Mouse (Mus musculus): ENCODE results near the gene Dact3. TPM values are rescaled to one million over a fixed set of nuclear protein-coding genes. Genes with fewer than 3 reads are reported as not detected.
A peak's percentile ranks its signal among the peaks of the same experiment; 100 is the strongest.

Dact3 gene
- total RNA-seq, 2 experiments from 2014 or later = 45.2 to 48.6 TPM

DNA sequence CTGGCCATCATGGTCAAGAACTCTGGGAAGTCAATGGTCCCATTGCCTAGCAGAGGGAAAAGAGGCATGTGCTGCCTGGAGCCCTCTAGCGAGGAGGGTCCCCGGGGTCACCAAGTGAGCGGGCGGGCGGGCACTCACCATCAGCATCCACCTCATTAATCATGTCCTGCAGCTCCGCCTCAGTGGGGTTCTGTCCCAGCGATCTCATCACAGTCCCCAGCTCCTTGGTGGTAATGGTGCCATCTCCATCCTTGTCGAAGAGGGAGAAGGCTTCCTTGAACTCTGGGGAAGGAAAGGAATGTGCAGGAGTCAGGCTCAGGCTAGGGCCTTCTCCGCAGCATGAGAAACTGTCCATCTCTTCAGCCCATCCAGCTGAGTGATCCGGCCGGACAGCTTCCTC lies 42.3 kb downstream of the Dact3 start:
- no peak for DNase-seq

DNA sequence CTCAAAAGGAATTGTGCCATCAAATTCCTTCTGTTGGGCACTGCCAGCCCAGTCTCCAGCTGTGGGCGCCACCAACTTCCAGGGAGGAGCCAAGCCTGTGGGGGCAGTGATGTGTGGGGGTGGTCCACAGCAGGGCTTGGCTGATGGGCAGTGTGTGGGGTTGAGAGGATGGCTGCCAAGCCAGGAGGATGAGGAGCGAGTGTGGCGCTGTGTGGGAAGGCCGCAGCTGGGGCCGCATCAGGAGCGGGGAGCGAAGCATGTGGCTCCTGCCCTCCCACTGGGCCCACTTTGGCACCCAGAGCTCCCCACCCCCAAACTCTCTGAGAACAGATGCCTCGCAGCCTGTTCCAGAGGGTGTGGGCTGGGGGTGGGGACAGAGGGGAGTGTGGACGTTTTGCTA lies 42.9 kb downstream of the Dact3 start:
- DNase-seq = no peak

DNA sequence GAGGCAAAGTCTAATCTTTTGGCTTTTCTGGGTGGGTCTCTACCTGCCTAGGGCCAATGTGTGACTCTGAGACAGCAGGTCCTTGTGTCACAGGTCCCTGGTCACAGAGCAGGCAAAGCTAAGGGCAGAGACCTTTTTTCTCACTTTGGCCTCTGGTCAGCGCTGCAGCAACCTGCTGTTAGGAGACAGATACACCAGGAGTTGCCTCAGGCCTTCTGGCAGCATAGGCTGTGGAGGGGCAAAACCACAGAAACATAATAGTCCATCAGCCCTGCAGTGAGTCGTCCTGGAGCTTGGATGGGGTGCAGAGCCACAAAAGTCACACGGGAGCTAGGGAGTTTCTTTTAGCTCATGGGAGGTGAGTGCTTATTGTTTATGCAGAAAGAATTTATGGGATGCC lies 43.6 kb downstream of the Dact3 start:
- DNase-seq = no peak

DNA sequence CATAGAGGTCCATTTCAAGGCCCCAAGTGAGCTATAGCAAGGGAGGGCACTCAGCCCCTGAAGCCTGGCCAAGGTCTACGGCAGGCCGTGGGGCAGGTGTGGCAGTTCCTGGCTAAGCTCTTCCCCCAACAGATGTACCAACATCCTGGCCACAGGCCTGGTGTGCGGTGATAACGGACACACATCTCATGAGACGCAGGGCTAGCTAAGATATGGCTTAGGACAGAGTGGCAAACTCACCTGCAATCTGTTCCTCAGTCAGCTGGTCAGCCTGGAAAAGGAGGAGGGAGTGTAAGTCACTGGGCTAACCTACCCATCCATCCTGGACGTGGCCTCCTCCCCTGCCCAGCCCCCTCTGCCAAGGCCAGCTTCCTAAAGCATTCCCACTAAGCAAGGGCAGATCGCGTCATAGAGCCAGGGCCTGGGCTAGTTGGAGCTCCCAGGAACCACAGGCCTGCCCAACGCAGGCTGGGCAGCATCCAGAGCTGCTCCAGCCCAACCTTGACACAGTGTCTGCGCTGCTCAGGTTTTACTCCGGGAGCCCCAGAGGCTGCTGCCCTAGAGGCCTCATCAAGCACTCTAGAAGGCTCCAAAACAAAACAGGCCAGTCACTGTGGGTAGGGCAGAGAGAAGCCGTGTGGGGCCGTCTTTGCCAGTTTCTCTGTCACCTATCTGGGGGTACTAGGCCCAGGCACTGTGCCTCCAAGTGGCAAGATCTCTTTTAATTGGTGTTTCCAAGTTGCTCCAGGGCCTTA lies 44.5 kb downstream of the Dact3 start:
- no peak for DNase-seq

DNA sequence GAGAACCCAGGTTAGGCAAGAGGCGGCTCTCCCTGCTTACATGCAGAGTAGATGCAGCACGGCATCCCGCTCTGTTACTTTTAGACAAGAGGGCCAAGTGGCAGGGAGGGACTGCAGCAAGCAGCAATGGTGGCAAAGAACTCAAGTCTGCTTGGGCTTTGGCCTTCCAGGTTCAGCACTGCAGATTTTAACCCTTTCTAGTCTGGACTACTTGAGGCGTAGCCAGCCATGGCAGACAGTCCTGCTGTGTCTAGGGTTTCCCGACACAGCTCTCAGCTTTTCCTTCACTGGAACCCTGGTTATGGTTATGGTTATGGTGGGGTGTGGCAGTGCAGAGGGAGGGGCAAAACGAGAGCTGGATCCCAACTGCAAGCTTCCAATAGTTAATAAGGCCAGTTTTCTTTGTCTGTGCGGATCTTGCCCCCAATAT lies 45.0 kb downstream of the Dact3 start:
- DNase-seq = no peak

DNA sequence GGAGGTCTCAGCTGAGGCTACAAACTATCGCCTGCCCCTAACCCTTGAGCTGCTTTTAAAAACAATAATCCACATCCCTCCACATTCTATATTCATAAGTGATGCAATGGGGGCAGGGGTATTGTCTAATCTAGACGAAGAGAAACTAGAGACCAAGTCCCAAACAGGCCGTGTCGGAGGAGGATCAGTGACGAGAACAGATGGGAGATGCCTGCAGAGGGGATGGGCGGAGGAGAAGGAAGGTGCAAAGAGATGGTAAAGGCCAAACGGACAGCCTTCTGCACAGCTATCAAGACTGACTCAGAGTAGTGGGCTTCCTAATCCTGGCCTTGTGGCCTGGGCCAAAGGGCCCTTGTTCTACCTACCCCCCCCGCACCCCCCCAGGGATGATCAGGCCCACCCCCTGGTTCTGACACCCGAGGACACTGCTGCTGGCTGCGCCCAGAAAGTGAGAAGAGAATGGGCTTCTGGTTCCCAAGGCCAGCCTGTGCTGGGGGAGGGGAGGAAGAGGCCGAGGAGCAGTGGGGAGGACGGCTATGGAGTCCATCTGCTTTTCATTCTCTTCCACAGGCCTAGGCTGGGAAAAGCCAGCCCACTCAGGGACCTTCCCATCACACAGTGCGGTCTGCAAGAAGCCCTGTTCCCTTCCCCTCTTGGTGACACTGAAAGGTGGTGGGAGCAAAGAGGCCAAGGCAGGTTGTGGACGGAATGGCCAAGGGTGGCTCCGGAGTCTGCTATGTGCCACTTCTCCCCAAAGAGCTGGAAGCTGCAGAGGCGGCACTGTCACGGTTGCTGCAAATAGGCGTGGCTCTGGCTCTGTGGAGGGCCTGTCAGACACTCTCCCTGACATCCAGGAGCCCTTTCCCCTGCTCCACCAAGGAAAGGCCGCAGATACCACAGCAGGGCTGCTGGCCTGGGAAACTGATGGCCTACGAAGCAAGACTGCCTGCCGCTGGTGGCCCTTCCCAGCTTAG lies 46.0 kb downstream of the Dact3 start:
- no peak for DNase-seq

DNA sequence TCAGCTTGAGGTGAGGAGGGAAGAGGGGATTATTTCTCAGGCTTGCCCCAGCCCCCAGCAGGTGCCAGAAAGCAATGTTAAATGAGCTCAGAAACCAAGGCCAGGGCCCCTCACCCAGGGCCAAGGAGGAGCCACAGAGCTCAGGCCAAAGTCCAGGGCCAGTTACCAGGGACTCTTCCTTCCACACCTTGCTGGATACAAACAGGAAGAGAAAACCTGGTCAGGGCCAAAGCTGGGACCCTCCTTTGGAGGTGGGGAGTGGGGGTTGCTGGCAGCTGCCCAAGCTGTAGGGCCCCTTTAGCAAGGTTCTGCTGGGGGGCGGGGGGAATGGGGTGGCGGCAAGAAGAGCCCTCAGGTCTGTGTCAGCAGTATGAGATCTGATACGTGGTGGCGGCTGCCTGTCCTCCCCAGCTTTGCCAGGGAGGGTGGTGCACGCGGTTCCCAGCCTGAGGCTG lies 46.8 kb downstream of the Dact3 start:
- DNase-seq = no peak

DNA sequence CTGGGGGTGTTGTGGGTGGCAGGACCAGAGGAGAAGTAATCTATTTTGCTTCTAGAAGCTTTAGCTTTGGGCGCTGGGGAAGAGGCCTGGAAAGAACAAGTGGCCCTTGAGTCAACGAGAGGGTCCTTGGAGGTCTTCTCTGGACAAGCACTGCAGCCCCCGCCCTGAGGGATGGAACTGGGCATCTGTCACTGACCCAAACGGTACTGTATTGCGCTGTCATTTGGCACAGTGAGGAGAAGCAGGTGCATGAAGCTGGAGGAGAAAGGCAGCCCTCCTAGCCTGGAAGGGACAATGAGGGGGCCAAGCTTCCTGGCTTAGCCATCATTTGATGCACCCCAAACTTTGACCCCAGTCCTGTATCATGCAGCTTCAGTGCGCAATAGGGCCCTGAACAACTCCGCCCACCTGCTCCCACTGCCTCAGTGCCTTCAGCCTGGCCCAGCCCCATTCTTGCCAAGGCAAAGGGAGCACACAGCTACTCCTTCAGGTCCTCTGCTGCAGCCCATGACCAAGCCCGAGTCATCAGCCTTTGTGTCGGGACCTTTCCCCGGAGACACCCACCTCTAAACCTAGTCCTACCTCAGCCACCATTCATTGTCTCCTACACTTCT lies 47.4 kb downstream of the Dact3 start:
- DNase-seq = no peak

DNA sequence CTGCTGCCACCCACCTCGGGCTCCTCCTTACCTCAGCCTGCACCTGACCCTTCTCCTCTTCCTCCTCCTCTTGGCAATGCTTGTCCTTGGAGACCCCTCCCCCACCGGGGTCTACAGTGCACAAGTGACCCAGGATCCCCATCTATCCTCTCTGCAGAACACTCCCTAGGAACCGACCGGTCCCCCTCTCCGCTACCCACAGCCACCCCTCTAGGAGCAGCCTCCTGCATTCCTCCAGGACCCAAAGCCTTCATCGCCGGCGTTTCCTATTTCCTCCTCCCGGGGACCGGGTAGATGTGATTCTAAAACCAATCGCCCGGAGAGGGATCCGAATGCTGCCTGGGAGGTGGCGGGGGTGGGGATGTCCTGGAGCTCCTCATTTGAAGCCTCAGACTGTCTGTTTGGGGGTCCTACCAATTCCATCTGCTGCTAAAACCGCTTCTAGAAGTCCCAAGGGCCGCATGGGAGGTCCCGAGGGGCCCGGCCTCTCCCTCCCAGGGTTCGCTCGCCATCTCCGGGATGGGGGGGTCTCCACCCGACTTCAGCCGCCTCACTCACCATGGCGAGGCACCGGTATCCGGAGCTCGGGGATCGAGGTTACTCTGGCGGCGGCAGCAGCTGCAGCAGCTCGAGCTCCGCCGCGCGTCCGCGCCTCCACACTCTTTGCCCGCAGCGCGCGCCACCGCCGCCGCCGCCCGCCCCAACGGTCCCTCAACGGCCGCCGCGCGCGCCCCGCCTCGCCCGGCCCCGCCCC lies 48.3 kb downstream of the Dact3 start:
- DNase-seq = no peak

DNA sequence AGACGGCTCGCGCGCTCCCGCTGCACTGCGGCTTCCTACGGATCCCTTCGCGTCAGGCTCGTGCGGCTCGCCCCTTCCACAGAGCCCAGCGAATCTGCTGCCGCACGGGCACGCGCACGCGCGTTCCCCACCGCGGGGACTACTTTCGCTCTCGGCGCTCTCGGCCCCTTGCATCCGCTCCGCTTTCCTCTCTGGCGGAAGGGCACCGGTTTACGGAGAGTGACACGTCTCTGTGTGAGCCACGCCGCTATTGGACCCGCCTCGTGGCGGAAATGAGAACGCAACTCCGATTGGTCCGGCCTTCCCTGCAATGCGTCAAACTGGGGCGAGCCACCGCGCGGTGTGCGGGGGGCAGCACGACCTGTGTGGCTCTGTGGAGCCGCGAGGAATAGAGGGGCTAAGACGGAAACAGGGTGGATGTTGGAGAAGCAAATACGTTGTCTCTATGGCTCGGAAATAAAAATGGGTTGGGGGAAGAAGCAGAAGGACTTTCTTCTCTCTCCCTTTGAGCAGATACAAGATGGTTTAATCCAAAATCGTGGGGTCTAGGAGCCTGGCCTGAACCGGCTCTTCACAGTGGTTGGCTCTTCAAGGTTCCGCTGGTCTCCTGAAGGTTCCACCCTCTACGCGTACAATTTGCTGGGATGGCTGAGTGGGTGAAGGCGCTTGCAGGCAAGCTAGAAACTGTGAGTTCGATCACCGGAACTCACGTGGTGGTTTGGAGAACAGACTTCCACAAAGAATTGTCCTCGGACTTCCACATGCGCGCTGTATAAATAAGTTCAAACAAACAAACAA lies 49.1 kb downstream of the Dact3 start, which contains the start of gene Calm3:
Calm3 (minus strand) TSS at position 78 of the 798 bp plus-strand sequence.
- DNase-seq = peak; percentile 99

DNA sequence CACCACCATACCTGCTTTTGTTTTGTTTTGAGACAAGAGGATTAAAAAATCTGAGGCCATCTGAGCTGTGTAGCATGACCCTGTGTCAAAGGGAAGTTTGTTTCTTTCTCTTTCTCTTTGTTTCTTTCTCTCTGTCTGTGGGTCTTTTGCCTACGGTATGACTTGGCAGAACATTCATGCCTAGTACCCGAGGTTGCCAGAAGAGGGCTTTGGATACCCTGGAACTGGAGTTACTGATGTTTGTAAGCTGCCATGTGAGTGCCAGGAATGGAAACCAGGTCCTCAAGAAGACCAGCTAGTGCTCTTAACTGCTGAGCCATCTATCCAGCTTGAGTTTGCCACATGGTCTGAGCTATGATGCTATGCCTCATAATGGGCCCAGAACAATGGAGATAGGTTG lies 53.2 kb downstream of the Dact3 start:
- DNase-seq = no peak

DNA sequence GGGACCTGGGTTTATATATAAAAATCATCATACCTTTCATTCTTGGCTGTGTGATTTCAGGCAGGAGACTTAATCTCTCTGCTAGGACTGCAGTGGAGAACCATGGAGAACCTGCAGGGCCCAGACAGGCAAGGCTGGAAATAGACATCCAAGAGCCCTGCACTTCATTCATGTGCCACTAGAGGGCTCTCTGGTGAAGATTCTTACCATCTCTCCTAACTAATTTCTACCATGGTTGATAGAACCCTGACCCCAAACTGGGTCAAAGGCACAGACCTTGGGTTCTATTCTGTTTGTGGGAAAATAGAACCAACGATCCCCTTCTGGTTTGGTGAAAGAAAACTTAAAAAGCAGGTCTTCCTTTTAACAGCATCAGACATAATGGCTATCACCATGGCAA lies 55.7 kb downstream of the Dact3 start:
- DNase-seq = peak; percentile 82

DNA sequence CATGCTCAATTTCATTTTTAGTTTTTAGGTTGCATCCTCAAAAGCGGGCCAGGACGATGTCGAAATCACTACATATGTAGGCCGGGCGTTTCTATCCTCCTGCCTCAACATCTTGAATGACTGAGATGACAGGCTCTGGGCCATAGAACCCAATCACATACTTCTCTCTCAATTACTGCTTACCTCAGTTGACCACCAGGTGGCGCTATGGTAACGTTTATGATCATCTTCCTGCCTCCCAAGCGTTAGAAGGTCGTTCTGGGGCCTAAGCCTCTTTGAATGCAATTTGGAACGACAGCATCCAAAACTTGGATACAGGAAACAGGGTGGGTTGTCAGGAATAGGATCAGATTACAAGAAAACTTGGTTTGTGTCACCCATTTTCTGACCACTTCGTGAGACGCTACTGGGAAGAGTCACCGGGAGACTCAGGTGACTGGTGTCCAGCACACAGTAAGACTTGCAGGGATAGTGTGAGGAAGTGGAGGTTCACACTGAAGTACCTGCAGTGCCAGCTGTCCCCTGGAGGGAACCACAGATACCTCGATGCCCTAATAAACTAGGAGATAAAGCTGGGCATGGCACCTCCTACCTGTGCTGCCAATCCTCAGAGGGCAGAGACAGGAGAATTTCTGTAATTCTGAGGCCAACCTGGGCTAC lies 57.0 kb downstream of the Dact3 start:
- DNase-seq = peak; percentile 91

DNA sequence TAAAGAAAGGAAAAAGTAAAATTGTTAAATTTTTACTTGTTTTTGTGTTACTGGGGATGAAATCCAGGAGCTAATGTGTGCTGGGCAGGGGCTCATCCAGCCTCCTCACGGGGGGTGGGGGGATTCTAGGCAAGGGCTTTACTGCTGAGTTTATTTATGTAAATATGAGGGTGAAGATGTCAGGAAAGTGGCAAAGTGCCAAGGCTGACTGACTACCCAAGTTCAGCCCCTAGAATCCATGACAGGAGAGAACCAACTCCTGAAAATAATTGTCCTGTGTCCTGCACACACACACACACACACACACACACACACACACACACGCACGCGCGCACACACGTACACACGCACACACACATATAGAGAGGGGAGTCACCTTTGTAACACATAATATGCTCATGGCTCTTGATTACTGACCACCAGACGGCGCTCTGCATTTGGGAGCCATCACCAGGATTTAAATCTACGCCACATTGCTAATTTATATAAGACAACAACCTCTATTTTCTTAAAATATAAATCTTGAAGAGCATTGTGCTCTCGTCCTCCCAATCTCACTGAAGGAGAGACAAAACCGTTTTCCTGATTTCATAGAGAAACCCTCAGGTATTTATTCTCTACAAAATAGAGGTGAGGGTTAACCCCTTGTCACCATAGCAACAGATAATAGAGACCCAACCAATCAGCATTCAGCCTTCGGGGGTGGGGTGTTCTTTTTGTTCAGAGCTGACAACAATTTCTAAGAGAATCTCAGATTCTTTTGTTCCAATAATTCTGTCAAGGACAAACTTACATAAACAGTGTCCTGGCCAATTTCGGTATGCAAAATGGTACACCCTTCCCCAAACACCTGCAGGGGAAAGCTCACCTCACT lies 57.8 kb downstream of the Dact3 start:
- DNase-seq = peak; percentile 70

Other genes starting within 250 kb of the Dact3 start
- under 1 TPM; 0.38 to 0.64 TPM for gene Ceacam15, start 199.6 kb upstream of the Dact3 start, total RNA-seq (2021)
- gene Ceacam9, start 153.4 kb upstream of the Dact3 start, total RNA-seq (2021) = not detected
- 100 to 1,000 TPM; 127 to 129 TPM for gene Ap2s1, start 136.9 kb upstream of the Dact3 start, total RNA-seq (2021)
- gene Slc1a5, start 94.0 kb upstream of the Dact3 start, total RNA-seq (2021) = 10 to 100 TPM; 28.4 to 28.7 TPM
- gene Strn4, start 59.4 kb upstream of the Dact3 start, total RNA-seq (2021) = 10 to 100 TPM; 87.0 to 99.9 TPM
- 10 to 100 TPM; 45.0 to 49.2 TPM for gene Fkrp, start 58.6 kb upstream of the Dact3 start, total RNA-seq (2021)
- 10 to 100 TPM; 23.0 to 23.4 TPM for gene Prkd2, start 32.4 kb upstream of the Dact3 start, total RNA-seq (2021)
- 1 to 10 TPM; 1.4 to 1.8 TPM for gene Gng8, start 16.5 kb downstream of the Dact3 start, total RNA-seq (2021)
- 1 to 10 TPM; 1.9 to 2.7 TPM for gene Ptgir, start 31.2 kb downstream of the Dact3 start, total RNA-seq (2021)
- gene Calm3, start 48.8 kb downstream of the Dact3 start, total RNA-seq (2021) = 100 to 1,000 TPM; 309 to 310 TPM
- gene Pnmal2, start 69.4 kb downstream of the Dact3 start, total RNA-seq (2021) = 1 to 10 TPM; 6.3 to 7.3 TPM
- not detected for gene Pnmal1, start 84.4 kb downstream of the Dact3 start, total RNA-seq (2021)
- gene Gm42372, start 107.8 kb downstream of the Dact3 start, total RNA-seq (2021) = under 1 TPM in 1 of 2 experiments, not detected in 1; 0.05 TPM
- 10 to 100 TPM; 22.0 to 24.5 TPM for gene Ccdc8, start 117.4 kb downstream of the Dact3 start, total RNA-seq (2021)
- gene Ppp5c, start 152.6 kb downstream of the Dact3 start, total RNA-seq (2021) = 100 to 1,000 TPM; 109 TPM
- gene Hif3a, start 187.1 kb downstream of the Dact3 start, total RNA-seq (2021) = 1 to 10 TPM; 3.1 to 3.8 TPM
- gene Psg16, start 198.7 kb downstream of the Dact3 start, total RNA-seq (2021) = under 1 TPM; 0.10 to 0.20 TPM